Mouse (Mus musculus) midbrain, embryonic 15.5 days (tissue): Measurements from ENCODE around the gene Xcr1. TPM values are rescaled to one million over a fixed set of nuclear protein-coding genes. Genes with fewer than 3 reads are reported as not detected.

Experiments
- ATAC-seq: fragments of 200-750 bp; cut with Nextera tagmentation; replicated peaks from 2 replicates; pipeline ENCODE4 v1.8.0; 2017; ENCODE audit warnings: moderate TSS enrichment
- H3K27ac ChIP-seq: fragments of 300-500 bp; sonication (generic); 2 replicates; pipeline ENCODE4 v1.5.1; 2015; ENCODE audit warnings: mild to moderate bottlenecking, inconsistent platforms
- H3K27me3 ChIP-seq: fragments of 300-500 bp; sonication (generic); replicated peaks from 2 replicates; pipeline ENCODE4 v1.6.1; 2015; ENCODE audit warnings: inconsistent platforms
- H3K36me3 ChIP-seq: fragments of 300-500 bp; sonication (generic); replicated peaks from 2 replicates; pipeline ENCODE4 v1.6.1; 2015; ENCODE audit warnings: inconsistent platforms
- H3K4me1 ChIP-seq: fragments of 300-500 bp; sonication (generic); 2 replicates; pipeline ENCODE4 v1.6.1; 2015; ENCODE audit warnings: inconsistent platforms
- H3K4me2 ChIP-seq: fragments of 300-500 bp; sonication (generic); 2 replicates; pipeline ENCODE4 v1.6.1; 2015; ENCODE audit warnings: inconsistent platforms, mild to moderate bottlenecking, moderate library complexity
- H3K4me3 ChIP-seq: fragments of 300-500 bp; sonication (generic); 2 replicates; pipeline ENCODE4 v1.5.1; 2015; ENCODE audit warnings: mild to moderate bottlenecking, inconsistent platforms
- H3K9ac ChIP-seq: fragments of 300-500 bp; sonication (generic); 2 replicates; pipeline ENCODE4 v1.6.1; 2015; ENCODE audit warnings: mild to moderate bottlenecking, inconsistent platforms
- H3K9me3 ChIP-seq: fragments of 300-500 bp; sonication (generic); 2 replicates; pipeline ENCODE4 v1.6.1; 2016; ENCODE audit warnings: inconsistent platforms
- WGBS: fragments of 180-500 bp; shearing (Covaris S2); methylation state at CpG from one replicate; pipeline ENCODE4 v1.1.7; 2015; ENCODE audit warnings: mixed read lengths; 5-methylcytosine and 5-hydroxymethylcytosine counted together
- polyA plus RNA-seq: library from polyadenylated mRNA; unstranded; fragments of >200 nt; fragmentation: Nextera tagmentation; extraction: Ambion mirVana; gene quantifications from 2 replicates; pipeline ENCODE4 v1.2.1, GENCODE M21; 2015

Xcr1 gene
- polyA plus RNA-seq, 1 experiment from 2014 or later: 0.05 TPM

GRCm38 (mm10) chr9:123808583-123808982 lies 53.2 kb downstream of the Xcr1 start:
- H3K27me3 ChIP-seq: no peaks in the 10 kb centered on the region
- no peak overlapping the region for H3K27ac ChIP-seq
- 85% methylated on average over 7 of the region's 7 CpGs for WGBS
- H3K4me2 ChIP-seq: no peak overlapping the region
- no peaks in the 10 kb centered on the region for H3K9me3 ChIP-seq
- no peaks in the 10 kb centered on the region for H3K4me1 ChIP-seq
- 0 out of 2 replicates have a peak, but pooled peaks cover 4% of the 10 kb centered on the region for H3K36me3 ChIP-seq
- no peak for ATAC-seq
- H3K9ac ChIP-seq: no peak overlapping the region
- no peak overlapping the region for H3K4me3 ChIP-seq

DNA sequence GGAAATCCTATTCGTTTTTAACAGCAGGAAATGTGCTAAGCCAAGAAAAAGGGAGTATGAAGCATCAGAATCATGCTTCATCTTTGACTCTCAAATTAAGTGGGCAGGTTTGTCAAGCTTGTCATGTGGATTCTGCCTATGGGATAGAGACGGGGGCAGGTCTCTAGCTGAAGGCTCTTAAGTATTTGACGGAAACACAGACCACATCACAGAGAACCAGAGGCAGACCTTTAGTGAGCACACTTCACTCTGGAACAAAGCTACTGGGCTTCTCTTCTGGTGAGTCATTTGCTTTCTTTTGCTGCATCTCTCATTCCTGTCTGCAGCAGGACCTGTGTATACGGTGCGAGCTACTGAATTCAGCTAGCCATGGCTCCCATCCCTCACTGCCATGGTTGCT lies 55.6 kb downstream of the Xcr1 start, which contains the start of gene Cxcr6:
Gene Cxcr6, plus strand, starts transcription at position 209 of the 400 bp plus-strand sequence.
- Histone ChIP-seq H3K4me3 (no peak within 1 kb of the TSS), H3K27me3 (no peaks in the 10 kb centered on the region), H3K4me2 (no peak within 1 kb of the TSS), H3K36me3 (no peaks in the 10 kb centered on the region), H3K9ac (no peak within 1 kb of the TSS), H3K4me1 (no peaks in the 10 kb centered on the region), H3K9me3 (no peaks in the 10 kb centered on the region), H3K27ac (no peak within 1 kb of the TSS)
- no peak for ATAC-seq
- 91% methylated on average over 5 of the region's 5 CpGs for WGBS

DNA sequence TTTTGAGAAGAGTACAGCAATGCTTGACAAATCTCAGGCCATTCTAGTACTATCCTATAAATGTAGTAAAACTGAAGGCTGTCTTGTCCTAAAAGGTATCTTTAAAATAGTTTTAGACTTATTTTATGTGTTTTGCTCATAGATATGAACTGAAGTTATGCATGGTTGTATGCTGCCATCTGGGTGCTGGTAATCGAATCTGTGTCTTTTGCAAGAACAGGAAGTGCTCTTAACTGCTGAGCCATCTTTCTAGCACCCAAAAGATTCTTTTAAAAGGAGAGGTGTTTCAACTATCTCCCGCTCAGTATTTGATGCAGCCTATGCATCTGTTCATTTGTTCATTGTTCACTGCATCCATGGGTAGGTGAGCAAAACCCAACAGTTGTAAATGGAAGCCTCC lies 56.6 kb downstream of the Xcr1 start:
- H3K36me3 ChIP-seq: no peaks in the 10 kb centered on the region
- no peaks in the 10 kb centered on the region for H3K27me3 ChIP-seq
- 96% methylated on average over 2 of the region's 2 CpGs for WGBS
- no peak overlapping the region for H3K4me3 ChIP-seq
- no peaks in the 10 kb centered on the region for H3K9me3 ChIP-seq
- H3K9ac ChIP-seq: no peak overlapping the region
- H3K4me1 ChIP-seq: no peaks in the 10 kb centered on the region
- ATAC-seq: no peak
- no peak overlapping the region for H3K27ac ChIP-seq
- H3K4me2 ChIP-seq: no peak overlapping the region

DNA sequence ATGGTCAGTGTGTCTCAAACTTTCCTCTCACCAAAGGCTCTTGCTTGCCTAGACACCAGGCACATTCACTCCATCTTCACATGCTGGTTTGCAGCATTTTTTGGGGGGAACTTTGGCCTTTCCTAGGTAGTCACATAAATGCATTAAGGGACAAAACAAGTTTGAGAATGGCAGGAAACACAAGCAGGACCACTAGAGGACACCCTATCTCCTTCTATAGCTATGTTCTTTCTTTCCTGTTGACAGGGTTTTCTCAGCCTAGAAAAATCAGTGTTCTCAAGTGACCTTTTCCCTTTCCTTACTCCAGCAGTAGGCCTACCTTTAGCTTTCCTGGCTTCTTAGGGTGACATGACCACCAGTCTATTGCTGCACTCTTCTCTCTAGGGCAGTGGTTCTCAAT lies 58.9 kb downstream of the Xcr1 start:
- no peak overlapping the region for H3K4me2 ChIP-seq
- H3K36me3 ChIP-seq: peaks cover 1% of the 10 kb centered on the region; the same call in 1 of the 2 replicates
- no peak overlapping the region for H3K4me3 ChIP-seq
- ATAC-seq: no peak
- no peaks in the 10 kb centered on the region for H3K27me3 ChIP-seq
- H3K4me1 ChIP-seq: no peaks in the 10 kb centered on the region
- no peak overlapping the region for H3K9ac ChIP-seq
- H3K27ac ChIP-seq: no peak overlapping the region
- H3K9me3 ChIP-seq: no peaks in the 10 kb centered on the region

DNA sequence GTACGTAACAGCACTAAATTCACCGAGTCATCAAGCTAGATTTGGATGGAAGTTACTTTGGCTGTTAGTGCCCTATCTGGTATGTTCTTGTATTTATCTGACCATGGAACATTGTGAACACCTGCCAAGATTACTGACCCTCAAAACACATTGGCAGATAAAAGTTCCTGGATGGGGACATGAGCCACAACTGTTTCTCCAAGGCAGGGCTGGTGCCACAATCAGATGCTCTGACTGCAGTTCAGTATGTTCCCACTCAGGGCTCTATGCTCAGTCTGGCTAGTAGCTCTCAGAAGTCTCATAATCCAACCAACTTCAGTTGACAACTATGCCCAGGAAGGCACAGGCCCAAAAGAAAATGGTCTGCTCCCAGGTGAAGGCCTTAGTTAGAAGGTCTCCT lies 59.4 kb downstream of the Xcr1 start:
- Histone ChIP-seq H3K36me3 (peaks cover 4% of the 10 kb centered on the region; the same call in 1 of the 2 replicates), H3K27ac (no peak overlapping the region), H3K4me3 (no peak overlapping the region), H3K4me2 (no peak overlapping the region), H3K9me3 (no peaks in the 10 kb centered on the region), H3K9ac (no peak overlapping the region), H3K27me3 (no peaks in the 10 kb centered on the region), H3K4me1 (no peaks in the 10 kb centered on the region)
- no peak for ATAC-seq
- WGBS: 96% methylated on average over 2 of the region's 2 CpGs

Other genes starting within 250 kb of the Xcr1 start
- gene Slc6a20b, start 229.5 kb downstream of the Xcr1 start, polyA plus RNA-seq: 0.46 and 0.49 TPM in 2 replicates
- 0.51 and 0.59 TPM in 2 replicates for gene Ccr9, start 183.6 kb downstream of the Xcr1 start, polyA plus RNA-seq
- gene Slc6a20a, start 183.1 kb downstream of the Xcr1 start, polyA plus RNA-seq: 14.6 and 18.1 TPM in 2 replicates
- gene Lztfl1, start 144.3 kb downstream of the Xcr1 start, polyA plus RNA-seq: 42.8 and 45.2 TPM in 2 replicates
- 0.19 and 0.23 TPM in 2 replicates for gene Cxcr6, start 55.6 kb downstream of the Xcr1 start, polyA plus RNA-seq
- gene Fyco1, start 10.1 kb downstream of the Xcr1 start, polyA plus RNA-seq: 18.7 and 19.0 TPM in 2 replicates
- gene Ccr1, start 106.7 kb upstream of the Xcr1 start, polyA plus RNA-seq: 0.84 and 1.0 TPM in 2 replicates
- not detected in 2 replicates for gene Ccr1l1, start 116.4 kb upstream of the Xcr1 start, polyA plus RNA-seq
- gene Ccr3, start 159.9 kb upstream of the Xcr1 start, polyA plus RNA-seq: not detected in 2 replicates
- gene Ccr2, start 239.9 kb upstream of the Xcr1 start, polyA plus RNA-seq: 0.26 and 0.32 TPM in 2 replicates